Mouse (Mus musculus): ENCODE data around the gene Cryab.

GRCm38 (mm10) chr9:50796776-50797175 is 45.7 kb downstream of the Cryab start:
- TF ChIP-seq POLR2A (IDR thresholded peaks at IDR 0.05; ENCODE audit: low read depth, low read length): no peak
- TF ChIP-seq CTCF (conservative IDR thresholded peaks at IDR 0.05; ENCODE audit: insufficient read depth, insufficient read length, low read depth, low read length): no peak

Data from kidney, adult 2 months (tissue).